Mouse (Mus musculus) frontal cortex, adult (tissue): ENCODE results near the gene Gm572.

Experiments
- ATAC-seq: cut with Nextera tagmentation; 2 replicates; pipeline ENCODE4 v1.9.2; 2017; ENCODE audit warnings: mild to moderate bottlenecking, moderate library complexity, mixed read lengths; ENCODE audit not compliant: low TSS enrichment

The Gm572 gene

GRCm38 (mm10) chr4:148715396-148715795, 72.3 kb downstream of the Gm572 start:
- ATAC-seq = no peak
